Mouse (Mus musculus) MEL (cell line): ENCODE results near the gene Thsd4. TPM values are rescaled to one million over a fixed set of nuclear protein-coding genes. Genes with fewer than 3 reads are reported as not detected.

ENCODE experiments used
- DNase-seq: peaks from one replicate; pipeline ENCODE4 v3.0.0; 2011; ENCODE audit warnings: low read depth, low spot score
- H3K27ac ChIP-seq: 2 replicates; pipeline ENCODE4 v1.5.1; 2012; ENCODE audit warnings: low read depth, mild to moderate bottlenecking, control low read depth, low read length, moderate library complexity; ENCODE audit not compliant: control insufficient read depth
- H3K27me3 ChIP-seq, 2 experiments: fragments of 150-350 bp in 1 of 2; sonication (generic) in 1 of 2; 2 replicates each; pipeline ENCODE4 v1.6.1; 2012; ENCODE audit warnings: low read length in 2 of 2, mild to moderate bottlenecking in 2 of 2, improper control_type of control experiment in 1 of 2, moderate library complexity in 1 of 2; ENCODE audit not compliant: insufficient read depth in 2 of 2, control insufficient read depth in 1 of 2
- H3K36me3 ChIP-seq, 2 experiments: 2 replicates each; pipeline ENCODE4 v1.6.1; 2012 to 2014; ENCODE audit warnings: low read length in 2 of 2, improper control_type of control experiment in 1 of 2, inconsistent platforms in 1 of 2, mild to moderate bottlenecking in 1 of 2; ENCODE audit not compliant: insufficient read depth in 2 of 2, control insufficient read depth in 1 of 2
- H3K4me1 ChIP-seq, 2 experiments: fragments of 150-350 bp in 1 of 2; sonication (generic) in 1 of 2; 2 replicates each; pipeline ENCODE4 v1.6.1; 2012; ENCODE audit warnings: low read length in 2 of 2, improper control_type of control experiment in 1 of 2, mild to moderate bottlenecking in 1 of 2; ENCODE audit not compliant: insufficient read depth in 2 of 2, control insufficient read depth in 1 of 2
- H3K4me3 ChIP-seq, 2 experiments: fragments of 150-350 bp in 1 of 2; sonication (generic) in 1 of 2; 2 replicates each; pipeline ENCODE4 v1.5.1; 2012; ENCODE audit warnings: low read depth in 2 of 2, low read length in 2 of 2, mild to moderate bottlenecking in 2 of 2, moderate library complexity in 2 of 2, control low read depth in 1 of 2, improper control_type of control experiment in 1 of 2; ENCODE audit not compliant: control insufficient read depth in 1 of 2, insufficient read depth in 1 of 2
- H3K79me2 ChIP-seq: 2 replicates; pipeline ENCODE4 v1.6.1; 2012; ENCODE audit warnings: mild to moderate bottlenecking, low read length, moderate library complexity; ENCODE audit not compliant: control insufficient read depth, poor library complexity, insufficient read depth
- H3K9ac ChIP-seq: 2 replicates; pipeline ENCODE4 v1.6.1; 2012; ENCODE audit warnings: low read depth, mild to moderate bottlenecking, control low read depth, low read length, moderate library complexity; ENCODE audit not compliant: control insufficient read depth, poor library complexity, severe bottlenecking
- H3K9me3 ChIP-seq: fragments of 150-350 bp; sonication (generic); replicated peaks from 2 replicates; pipeline ENCODE4 v1.6.1; 2012; ENCODE audit warnings: mild to moderate bottlenecking, low read length, improper control_type of control experiment, moderate library complexity; ENCODE audit not compliant: insufficient read depth
- CHD1 ChIP-seq: IDR thresholded peaks from 2 replicates; pipeline ENCODE4 v1.6.1; 2012; ENCODE audit warnings: low read depth, mild to moderate bottlenecking, inconsistent platforms, low read length, improper control_type of control experiment
- CTCF ChIP-seq, 3 experiments: IDR thresholded peaks in 2 of 3; conservative IDR thresholded peaks in 1 of 3; 2 replicates each; pipeline ENCODE4 v1.5.1; 2011 to 2012; ENCODE audit warnings: low read length in 3 of 3, low read depth in 2 of 3, mild to moderate bottlenecking in 2 of 3, improper control_type of control experiment in 1 of 3, inconsistent platforms in 1 of 3, mixed read lengths in 1 of 3, moderate library complexity in 1 of 3; ENCODE audit not compliant: control insufficient read depth in 1 of 3, insufficient read depth in 1 of 3, poor library complexity in 1 of 3, severe bottlenecking in 1 of 3
- EP300 ChIP-seq, 2 experiments: IDR thresholded peaks; 2 replicates each; pipeline ENCODE4 v1.6.1; 2011; ENCODE audit warnings: improper control_type of control experiment in 2 of 2, low read length in 2 of 2, low read depth in 1 of 2, mild to moderate bottlenecking in 1 of 2
- ETS1 ChIP-seq: IDR thresholded peaks from 2 replicates; pipeline ENCODE4 v1.6.1; 2012; ENCODE audit warnings: low read depth, mild to moderate bottlenecking, inconsistent platforms, low read length, improper control_type of control experiment, moderate library complexity
- GABPA ChIP-seq: IDR thresholded peaks from 2 replicates; pipeline ENCODE4 v1.6.1; 2012; ENCODE audit warnings: low read depth, mild to moderate bottlenecking, inconsistent platforms, low read length, improper control_type of control experiment, moderate library complexity
- MAX ChIP-seq: IDR thresholded peaks from 2 replicates; pipeline ENCODE4 v1.6.1; 2011; ENCODE audit warnings: low read length, improper control_type of control experiment
- MAZ ChIP-seq: IDR thresholded peaks from 2 replicates; pipeline ENCODE4 v1.6.1; 2012; ENCODE audit warnings: low read depth, mild to moderate bottlenecking, inconsistent platforms, low read length, improper control_type of control experiment
- MEF2A ChIP-seq: IDR thresholded peaks from 2 replicates; pipeline ENCODE4 v1.6.1; 2014; ENCODE audit warnings: low read depth, mild to moderate bottlenecking, inconsistent platforms, low read length, improper control_type of control experiment; ENCODE audit not compliant: poor library complexity, insufficient replicate concordance, severe bottlenecking; ENCODE audit errors: extremely low read depth
- MXI1 ChIP-seq: IDR thresholded peaks from 2 replicates; pipeline ENCODE4 v1.6.1; 2011; ENCODE audit warnings: mild to moderate bottlenecking, low read depth, low read length, improper control_type of control experiment
- NELFE ChIP-seq: IDR thresholded peaks from 2 replicates; pipeline ENCODE4 v1.6.1; 2011; ENCODE audit warnings: low read depth, low read length, improper control_type of control experiment
- POLR2AphosphoS5 ChIP-seq: IDR thresholded peaks from 2 replicates; pipeline ENCODE4 v1.6.1; 2012; ENCODE audit warnings: low read depth, borderline replicate concordance, mild to moderate bottlenecking, inconsistent platforms, low read length, moderate library complexity, mixed read lengths
- RCOR1 ChIP-seq: IDR thresholded peaks from 2 replicates; pipeline ENCODE4 v1.6.1; 2012; ENCODE audit warnings: low read depth, mild to moderate bottlenecking, inconsistent platforms, low read length, improper control_type of control experiment
- SMC3 ChIP-seq: IDR thresholded peaks from 2 replicates; pipeline ENCODE4 v1.6.1; 2011; ENCODE audit warnings: low read depth, low read length, improper control_type of control experiment
- TBP ChIP-seq: IDR thresholded peaks from 2 replicates; pipeline ENCODE4 v1.8.0; 2011; ENCODE audit warnings: low read depth, low read length, improper control_type of control experiment
- TCF12 ChIP-seq: IDR thresholded peaks from 2 replicates; pipeline ENCODE4 v1.6.1; 2014; ENCODE audit warnings: low read depth, mild to moderate bottlenecking, inconsistent platforms, low read length, improper control_type of control experiment, moderate library complexity
- USF1 ChIP-seq: IDR thresholded peaks from 2 replicates; pipeline ENCODE4 v1.6.1; 2014; ENCODE audit warnings: low read depth, mild to moderate bottlenecking, inconsistent platforms, low read length, improper control_type of control experiment, moderate library complexity
- USF2 ChIP-seq, 2 experiments: IDR thresholded peaks; 2 replicates each; pipeline ENCODE4 v1.6.1; 2011 to 2012; ENCODE audit warnings: improper control_type of control experiment in 2 of 2, low read length in 2 of 2, borderline replicate concordance in 1 of 2, inconsistent platforms in 1 of 2, low read depth in 1 of 2, mild to moderate bottlenecking in 1 of 2; ENCODE audit not compliant: insufficient read depth in 1 of 2
- ZMIZ1 ChIP-seq: IDR thresholded peaks from 2 replicates; pipeline ENCODE4 v1.6.1; 2012; ENCODE audit warnings: low read depth, mild to moderate bottlenecking, inconsistent platforms, low read length, improper control_type of control experiment, moderate library complexity
- ZNF384 ChIP-seq: IDR thresholded peaks from 2 replicates; pipeline ENCODE4 v1.6.1; 2012; ENCODE audit warnings: low read depth, mild to moderate bottlenecking, inconsistent platforms, low read length, improper control_type of control experiment
- polyA plus RNA-seq, 2 experiments: library from polyadenylated mRNA; stranded (reverse) in 1 of 2; unstranded in 1 of 2; fragments of >175 nt in 1 of 2; fragments of >200 nt in 1 of 2; gene quantifications; 2 replicates each; pipeline versions ENCODE4 v1.2.1 to v1.2.4; 2012; ENCODE audit warnings: low replicate concordance in 2 of 2, low read depth in 1 of 2; ENCODE audit not compliant: insufficient read length in 2 of 2, insufficient read depth in 1 of 2, missing spikeins in 1 of 2
- total RNA-seq: library from RNA; depleted of rRNA; stranded (reverse); fragments of 300-350 nt; gene quantifications from 2 replicates; pipeline ENCODE4 v1.2.3, GENCODE M21; 2012

Gene Thsd4
- total and polyA plus RNA-seq, 3 experiments, result 0.08 TPM; not detected in 1

DNA sequence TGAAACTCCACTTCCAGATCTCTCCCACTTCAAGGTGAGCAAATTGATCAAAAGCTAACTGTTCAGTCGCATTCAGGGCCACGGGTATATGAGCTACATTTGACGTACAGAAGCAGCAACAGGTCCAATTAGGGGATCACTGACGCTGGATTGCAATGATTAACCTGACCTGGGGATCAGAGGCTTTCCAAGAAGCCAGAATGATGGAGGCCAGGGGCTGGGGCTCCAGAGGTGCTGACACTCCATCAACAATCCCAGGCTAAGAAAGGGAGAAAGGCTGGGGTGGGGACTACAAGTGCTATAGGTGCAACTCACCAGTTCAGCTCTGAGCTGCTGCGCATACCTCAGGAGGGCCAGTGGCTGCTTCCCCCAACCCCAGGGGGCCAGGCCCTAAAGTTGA is 703 bp downstream of the Thsd4 start:
- DNase-seq, result no peak
- Histone ChIP-seq H3K9me3 (no peaks in the 10 kb centered on the region), H3K27ac (no peak overlapping the region), H3K27me3 (no peaks in the 10 kb centered on the region), H3K36me3 (no peaks in the 10 kb centered on the region), H3K4me3 (no peak overlapping the region), H3K9ac (no peak overlapping the region), H3K4me1 (no peaks in the 10 kb centered on the region), H3K79me2 (no peaks in the 10 kb centered on the region)
- no peak for TF ChIP-seq NELFE
- TF ChIP-seq EP300 (IDR thresholded peaks at IDR 0.05; ENCODE audit: low read depth in 1 of 2, low read length in 2 of 2), result no peak
- TF ChIP-seq ZMIZ1, result no peak

DNA sequence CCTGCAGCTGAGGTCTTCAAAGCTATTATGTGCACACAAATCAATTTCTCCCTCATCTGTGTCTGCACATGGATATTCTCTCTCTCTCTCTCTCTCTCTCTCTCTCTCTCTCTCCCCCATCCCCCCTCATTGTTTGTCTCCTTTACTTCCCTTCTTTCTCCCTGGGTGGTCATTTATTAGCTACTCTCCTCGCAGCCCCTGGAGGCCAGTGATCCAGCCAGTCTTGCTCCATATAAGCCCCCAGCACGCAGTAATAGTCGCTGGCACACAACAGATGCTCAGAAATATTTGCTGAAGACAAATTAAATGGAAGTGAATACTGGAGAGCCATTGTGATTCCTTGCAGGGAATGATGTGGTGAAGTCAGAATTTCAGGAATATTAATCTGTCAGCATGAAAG is 2.2 kb downstream of the Thsd4 start:
- Histone ChIP-seq H3K4me1 (no peaks in the 10 kb centered on the region), H3K4me3 (no peak overlapping the region), H3K9ac (no peak overlapping the region), H3K79me2 (no peaks in the 10 kb centered on the region), H3K36me3 (no peaks in the 10 kb centered on the region), H3K27me3 (no peaks in the 10 kb centered on the region), H3K9me3 (no peaks in the 10 kb centered on the region), H3K27ac (no peak overlapping the region)
- no peak for DNase-seq
- no peak for TF ChIP-seq ZNF384
- TF ChIP-seq MEF2A, result no peak
- no peak for TF ChIP-seq MAZ
- no peak for TF ChIP-seq MXI1
- no peak for TF ChIP-seq ZMIZ1
- no peak for TF ChIP-seq SMC3
- TF ChIP-seq NELFE, result no peak
- TF ChIP-seq GABPA, result no peak
- no peak for TF ChIP-seq CHD1
- TF ChIP-seq USF2 (IDR thresholded peaks at IDR 0.05; ENCODE audit: borderline replicate concordance in 1 of 2, insufficient read depth in 1 of 2, low read depth in 1 of 2, low read length in 2 of 2), result no peak

DNA sequence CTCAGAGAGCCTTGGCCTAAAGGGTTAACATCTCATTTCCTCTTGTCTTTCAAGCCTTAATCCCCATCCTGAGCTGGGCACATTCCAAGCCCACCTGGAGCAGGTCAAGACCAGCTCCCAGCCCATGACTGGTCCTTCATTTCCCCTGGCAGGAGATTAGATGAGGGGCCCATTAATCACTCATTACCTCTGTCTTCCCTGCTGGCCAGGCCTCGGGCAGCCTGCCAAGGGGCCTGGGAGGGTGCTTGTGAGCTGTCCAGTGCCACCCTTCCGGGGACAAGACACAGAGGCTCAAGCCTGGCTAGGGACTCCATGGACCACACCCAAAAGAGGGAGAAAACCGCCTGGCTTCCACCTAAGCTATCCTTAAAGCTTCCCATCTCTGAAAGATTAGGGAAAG is 3.6 kb downstream of the Thsd4 start:
- no peaks in the 10 kb centered on the region for H3K36me3 ChIP-seq
- H3K27me3 ChIP-seq, result no peaks in the 10 kb centered on the region
- H3K79me2 ChIP-seq, result no peaks in the 10 kb centered on the region
- H3K4me3 ChIP-seq, result no peak overlapping the region
- no peak for TF ChIP-seq TCF12
- TF ChIP-seq USF1, result no peak
- no peak for TF ChIP-seq NELFE
- TF ChIP-seq USF2 (IDR thresholded peaks at IDR 0.05; ENCODE audit: borderline replicate concordance in 1 of 2, insufficient read depth in 1 of 2, low read depth in 1 of 2, low read length in 2 of 2), result no peak
- TF ChIP-seq ETS1, result no peak
- no peak for TF ChIP-seq CTCF (IDR thresholded peaks at IDR 0.05 in 2 of 3, conservative IDR thresholded peaks at IDR 0.05 in 1 of 3; ENCODE audit: control insufficient read depth in 1 of 3, insufficient read depth in 1 of 3, low read depth in 2 of 3, low read length in 3 of 3, poor library complexity in 1 of 3, severe bottlenecking in 1 of 3)
- TF ChIP-seq MAX, result no peak
- TF ChIP-seq POLR2AphosphoS5, result no peak
- no peak for TF ChIP-seq RCOR1
- TF ChIP-seq TBP, result no peak
- no peak for DNase-seq
- no peak overlapping the region for H3K9ac ChIP-seq
- H3K4me1 ChIP-seq, result no peaks in the 10 kb centered on the region
- H3K9me3 ChIP-seq, result no peaks in the 10 kb centered on the region
- no peak overlapping the region for H3K27ac ChIP-seq
